ENCODE assay signal across 1 mouse cellular context in genomic region chrX:101819163-101819562, GRCm38 (mm10).
TF ChIP-seq lines count a peak whose summit lies in the region.

No protein-coding gene starts in this region.

TF ChIP-seq in ES-E14, 5 proteins besides CTCF, POLR2A, EP300 and RAD21 (continued from another document):
- TF ChIP-seq ZC3H11A (IDR thresholded peaks at IDR 0.05; ENCODE audit: borderline replicate concordance, low read depth, low read length): peak; percentile 36; the same call in 1 of the 2 replicates
TF ChIP-seq in ES-E14: peak in this region for 1.
